ENCODE assay signal across 18 mouse cellular contexts in the genomic region with DNA sequence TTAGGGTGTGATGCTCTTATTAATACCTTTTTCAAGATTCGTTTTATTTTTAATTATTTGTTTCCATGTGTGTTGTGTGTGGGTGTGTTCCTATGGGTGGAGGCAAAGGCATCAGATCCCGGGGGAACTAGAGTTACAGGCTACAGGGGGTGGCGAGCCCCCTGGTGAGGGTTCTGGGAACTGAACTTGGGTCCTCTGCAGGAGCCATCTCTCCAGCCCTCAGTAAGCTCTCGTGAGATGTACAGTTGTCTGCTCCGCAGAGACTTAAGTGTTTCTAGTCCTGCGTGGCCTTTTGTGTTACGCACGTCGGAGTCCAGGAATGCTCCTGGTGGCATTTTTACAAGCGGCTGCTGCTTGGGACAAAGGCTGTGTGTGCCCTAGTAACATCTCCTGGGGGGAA. TPM values are rescaled to one million over a fixed set of nuclear protein-coding genes. Genes with fewer than 3 reads are reported as not detected.
"Had no signal": no experiment of that assay in that cellular context is flagged by ENCODE, and none has a peak within 500 bp of the region (broad histone marks: within the 10 kb centered on the region; RNA-seq: fewer than 3 reads in every experiment).

No protein-coding gene starts in this region.

- H3K9me3 ChIP-seq: kidney, embryonic 15.5 days; limb, embryonic 13.5 days had no signal

- H3K4me1 ChIP-seq: kidney, embryonic 15.5 days; limb, embryonic 13.5 days; midbrain, embryonic 13.5 days had no signal

- H3K27ac ChIP-seq: kidney, embryonic 15.5 days; limb, embryonic 13.5 days; liver, embryonic 14.5 days; midbrain, embryonic 13.5 days had no signal

- H3K27me3 ChIP-seq: kidney, embryonic 15.5 days; limb, embryonic 13.5 days; midbrain, embryonic 13.5 days had no signal

- H3K4me3 ChIP-seq: kidney, embryonic 15.5 days; limb, embryonic 13.5 days; midbrain, embryonic 13.5 days had no signal

- H3K4me2 ChIP-seq: kidney, embryonic 15.5 days; limb, embryonic 13.5 days; midbrain, embryonic 13.5 days had no signal

- ATAC-seq: midbrain, embryonic 13.5 days had no signal

- H3K9ac ChIP-seq: kidney, embryonic 15.5 days; limb, embryonic 13.5 days; liver, embryonic 14.5 days; midbrain, embryonic 13.5 days had no signal

- H3K36me3 ChIP-seq: kidney, embryonic 15.5 days; limb, embryonic 13.5 days; midbrain, embryonic 13.5 days had no signal

- DNase-seq: kidney, adult 18-20 months; kidney, postnatal 25 days; left cerebral cortex, postnatal 4 days; lung, adult 2 months; right cerebral cortex, adult 18-20 months; spleen, adult 18-20 months; thymus, adult 2 months; thymus, postnatal 25 days had no signal

RNA-seq across cellular contexts. Expression of gene Lyg1, which starts 8.0 kb away (rescaled TPM):
- polyA plus RNA-seq: kidney, embryonic 15.5 days; limb, embryonic 13.5 days; liver, adult 2 months; liver, embryonic 14.5 days; midbrain, embryonic 13.5 days; midbrain, postnatal 0 days; neural tube, embryonic 14.5 days; stomach, embryonic 14.5 days; testis, adult 2 months; thymus, adult 2 months; urinary bladder, adult 2 months had no signal

RNA-seq across cellular contexts. Expression of gene Lyg2, which starts 49.3 kb away (rescaled TPM):
- polyA plus RNA-seq: kidney, embryonic 15.5 days; limb, embryonic 13.5 days; liver, adult 2 months; lung, adult 2 months; midbrain, embryonic 13.5 days; neural tube, embryonic 14.5 days; stomach, embryonic 14.5 days; testis, adult 2 months; urinary bladder, adult 2 months had no signal
